Mouse (Mus musculus): ENCODE data around the gene Mab21l3. TPM values are rescaled to one million over a fixed set of nuclear protein-coding genes. Genes with fewer than 3 reads are reported as not detected.

The Mab21l3 gene
- total RNA-seq (2023): under 1 TPM; 0.18 to 0.34 TPM

GRCm38 (mm10) chr3:101848816-101849215 is at the start of gene Mab21l3:
Gene Mab21l3 (minus strand): TSS chr3:101848959.

Other genes with a start within 250 kb of the Mab21l3 start
- 100 to 1,000 TPM; 477 to 496 TPM for gene Atp1a1, start 244.3 kb downstream of the Mab21l3 start, total RNA-seq (2023)
- 10 to 100 TPM; 20.0 to 23.9 TPM for gene Slc22a15, start 75.5 kb upstream of the Mab21l3 start, total RNA-seq (2023)
- gene Nhlh2, start 161.1 kb upstream of the Mab21l3 start, total RNA-seq (2023): not detected
- gene Casq2, start 237.5 kb upstream of the Mab21l3 start, total RNA-seq (2023): not detected